Mouse (Mus musculus) T-helper 1 cell (primary cell): ENCODE measurements at regions not wholly inside any gene's neighbourhood (a gene's known extent, or its start where the extent isn't known, plus 50 kb on each side); places are given as distances from the start of the nearest gene placed in this dataset.

Source experiments
- in situ Hi-C: fragments of 300-600 bp; cut with MboI, MseI; formaldehyde crosslinking; loops from one replicate; pipeline ENCODE4 v1.15.1; 2025; ENCODE audit warnings: high pct_unique_total_duplicates

- in situ Hi-C loops = no loop called here
Observed at GRCm38 (mm10) chr3:148659024-148659423, 331.3 kb downstream of the Adgrl2 start.

- in situ Hi-C loops = no loop called here
Observed at GRCm38 (mm10) chr3:148658368-148658767, 332.0 kb downstream of the Adgrl2 start.

- in situ Hi-C loops = no loop called here
Observed at GRCm38 (mm10) chr3:148656187-148656586, 334.2 kb downstream of the Adgrl2 start.

- in situ Hi-C loops = no loop called here
Observed at GRCm38 (mm10) chr3:148650241-148650640, 340.1 kb downstream of the Adgrl2 start.

- in situ Hi-C loops = no loop called here
Observed at GRCm38 (mm10) chr3:148644924-148645323, 345.4 kb downstream of the Adgrl2 start.

- in situ Hi-C loops = no loop called here
Observed at GRCm38 (mm10) chr3:148641581-148641980, 348.8 kb downstream of the Adgrl2 start.

GRCm38 (mm10) chr3:148640680-148641101 is 349.7 kb downstream of the Adgrl2 start:
- in situ Hi-C loops = no loop called here

GRCm38 (mm10) chr3:148635101-148635500 is 355.3 kb downstream of the Adgrl2 start:
- in situ Hi-C loops = no loop called here

GRCm38 (mm10) chr3:148634352-148634751 is 356.0 kb downstream of the Adgrl2 start:
- in situ Hi-C loops = no loop called here

- in situ Hi-C loops = no loop called here
Observed at GRCm38 (mm10) chr3:148633291-148633690, 357.1 kb downstream of the Adgrl2 start.

- in situ Hi-C loops = no loop called here
Observed at GRCm38 (mm10) chr3:148632449-148632848, 357.9 kb downstream of the Adgrl2 start.

GRCm38 (mm10) chr3:148631415-148632192 is 358.8 kb downstream of the Adgrl2 start:
- in situ Hi-C loops = no loop called here

GRCm38 (mm10) chr3:148630865-148631264 is 359.5 kb downstream of the Adgrl2 start:
- in situ Hi-C loops = no loop called here

GRCm38 (mm10) chr3:148614971-148615671 is 375.2 kb downstream of the Adgrl2 start:
- in situ Hi-C loops = no loop called here

- in situ Hi-C loops = no loop called here
Observed at GRCm38 (mm10) chr3:148613443-148613842, 376.9 kb downstream of the Adgrl2 start.

GRCm38 (mm10) chr3:148603276-148603675 is 387.1 kb downstream of the Adgrl2 start:
- in situ Hi-C loops = no loop called here

- in situ Hi-C loops = no loop called here
Observed at GRCm38 (mm10) chr3:148602730-148603255, 387.6 kb downstream of the Adgrl2 start.

- in situ Hi-C loops = no loop called here
Observed at GRCm38 (mm10) chr3:148595561-148595960, 394.8 kb downstream of the Adgrl2 start.

GRCm38 (mm10) chr3:148589556-148589955 is 400.8 kb downstream of the Adgrl2 start:
- in situ Hi-C loops = no loop called here

GRCm38 (mm10) chr3:148575735-148576134 is 414.6 kb downstream of the Adgrl2 start:
- in situ Hi-C loops = no loop called here

GRCm38 (mm10) chr3:148572493-148572892 is 417.9 kb downstream of the Adgrl2 start:
- in situ Hi-C loops = no loop called here

- in situ Hi-C loops = no loop called here
Observed at GRCm38 (mm10) chr3:148564716-148565115, 425.6 kb downstream of the Adgrl2 start.

- in situ Hi-C loops = no loop called here
Observed at GRCm38 (mm10) chr3:148561211-148561610, 429.1 kb downstream of the Adgrl2 start.
